Mouse (Mus musculus) heart, postnatal 0 days (tissue): ENCODE measurements around the gene Mecr.

Experiments
- CTCF ChIP-seq: IDR thresholded peaks from 2 replicates; pipeline ENCODE4 v1.5.1; 2016; ENCODE audit warnings: antibody characterized with exemption, control low read depth, low read depth
- EP300 ChIP-seq: IDR thresholded peaks from 2 replicates; pipeline ENCODE4 v1.6.1; 2016; ENCODE audit warnings: antibody characterized with exemption, low read depth

DNA sequence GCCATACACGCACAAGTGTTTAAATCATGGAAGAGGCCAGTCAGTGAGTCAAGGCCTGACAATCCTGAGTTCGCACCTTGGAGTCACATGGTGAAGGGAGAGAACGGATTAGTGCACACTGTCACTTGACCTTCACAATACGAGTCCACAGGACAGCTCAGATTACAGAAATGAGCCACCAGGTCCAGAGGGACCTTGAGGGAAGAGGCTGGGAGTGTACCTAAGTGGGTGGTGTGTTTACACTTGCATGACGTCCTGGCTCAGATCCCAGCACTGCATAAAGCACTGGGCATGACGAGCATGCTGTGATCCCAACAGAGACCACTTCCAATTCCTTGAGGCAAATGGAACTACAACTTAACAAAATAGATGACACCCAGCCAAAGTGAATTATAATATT is 63.2 kb downstream of the Mecr start:
- no peak for TF ChIP-seq CTCF
- no peak for TF ChIP-seq EP300
